Mouse (Mus musculus) ES-E14 (cell line): ENCODE data around the gene Mllt10.

Experiments used
- HCFC1 ChIP-seq: IDR thresholded peaks from 2 replicates; pipeline ENCODE4 v1.6.1; 2012; ENCODE audit warnings: low read length, inconsistent platforms, borderline replicate concordance; ENCODE audit not compliant: insufficient read depth
- MAFK ChIP-seq: IDR thresholded peaks from 2 replicates; pipeline ENCODE4 v1.6.1; 2014; ENCODE audit warnings: mild to moderate bottlenecking, low read depth, low read length, inconsistent platforms; ENCODE audit not compliant: insufficient read depth

DNA sequence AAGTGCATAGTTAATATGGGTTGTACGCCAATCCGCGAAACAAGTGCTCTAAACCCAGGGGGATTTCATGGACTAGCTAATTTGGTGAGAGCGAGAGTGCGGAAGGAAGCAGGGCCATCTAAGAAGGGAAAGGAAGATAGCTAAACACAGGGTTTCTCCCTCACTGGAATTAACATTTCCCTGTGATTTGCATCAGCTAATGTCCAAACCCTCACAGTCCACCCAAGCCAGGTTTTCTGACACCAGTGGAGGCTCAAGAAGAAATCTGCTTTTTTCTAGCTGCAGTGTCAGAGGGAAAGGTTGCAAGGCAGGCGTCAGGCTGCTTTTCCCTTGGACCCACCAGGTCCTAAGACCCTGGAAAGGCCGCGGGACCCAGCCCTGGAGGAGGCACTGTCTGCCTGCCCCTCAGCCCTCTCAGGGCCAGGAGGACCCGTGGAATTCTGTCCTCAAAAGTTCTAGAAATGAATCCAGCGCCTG, 16.1 kb upstream of the Mllt10 start:
- TF ChIP-seq HCFC1 (no peak), MAFK (no peak)
